Mouse (Mus musculus): Measurements from ENCODE around the gene Gm17655. TPM values are rescaled to one million over a fixed set of nuclear protein-coding genes. Genes with fewer than 3 reads are reported as not detected.

The Gm17655 gene
- 11.7 TPM for polyA plus RNA-seq (2017; shearing (Covaris generic))

GRCm38 (mm10) chr5:110072413-110072812 lies at the start of gene Gm17655:
Gene Gm17655, minus strand, starts transcription at chr5:110072513.

GRCm38 (mm10) chr5:110109991-110110441 lies 37.7 kb upstream of the Gm17655 start, which contains the start of gene Zfp605:
Gene Zfp605, plus strand, starts transcription at chr5:110110092.

GRCm38 (mm10) chr5:110107581-110108304 lies 35.4 kb upstream of the Gm17655 start, which contains the start of gene Gtpbp6:
Gene Gtpbp6, minus strand, starts transcription at chr5:110108197.

GRCm38 (mm10) chr5:110099656-110100580 lies 27.6 kb upstream of the Gm17655 start, which contains the start of gene Plcxd1:
Gene Plcxd1, plus strand, starts transcription at chr5:110099969.

GRCm38 (mm10) chr5:110094030-110094846 lies 21.9 kb upstream of the Gm17655 start, which contains the start of gene Gm35315:
Gene Gm35315, minus strand, starts transcription at chr5:110094420.

Other genes with a start within 250 kb of the Gm17655 start
- 16.0 TPM for gene Gm15446, start 149.1 kb downstream of the Gm17655 start, polyA plus RNA-seq (2017; shearing (Covaris generic))
- gene Zfp932, start 76.0 kb downstream of the Gm17655 start, polyA plus RNA-seq (2017; shearing (Covaris generic)) = 25.4 TPM
- 3.0 TPM for gene Gm35315, start 21.9 kb upstream of the Gm17655 start, polyA plus RNA-seq (2017; shearing (Covaris generic))
- gene Plcxd1, start 27.5 kb upstream of the Gm17655 start, polyA plus RNA-seq (2017; shearing (Covaris generic)) = 2.4 TPM
- gene Gtpbp6, start 35.7 kb upstream of the Gm17655 start, polyA plus RNA-seq (2017; shearing (Covaris generic)) = 68.5 TPM
- 5.7 TPM for gene Zfp605, start 37.6 kb upstream of the Gm17655 start, polyA plus RNA-seq (2017; shearing (Covaris generic))
- 68.4 TPM for gene Chfr, start 63.3 kb upstream of the Gm17655 start, polyA plus RNA-seq (2017; shearing (Covaris generic))
- gene Golga3, start 104.2 kb upstream of the Gm17655 start, polyA plus RNA-seq (2017; shearing (Covaris generic)) = 29.1 TPM
- gene Ankle2, start 158.5 kb upstream of the Gm17655 start, polyA plus RNA-seq (2017; shearing (Covaris generic)) = 51.2 TPM
- 61.1 TPM for gene Pgam5, start 197.4 kb upstream of the Gm17655 start, polyA plus RNA-seq (2017; shearing (Covaris generic))
- 4.9 TPM for gene Pxmp2, start 213.7 kb upstream of the Gm17655 start, polyA plus RNA-seq (2017; shearing (Covaris generic))
- gene Pole, start 213.8 kb upstream of the Gm17655 start, polyA plus RNA-seq (2017; shearing (Covaris generic)) = 4.9 TPM

All from CD4-positive, CD25-positive, alpha-beta regulatory T cell (primary cell).